Mouse (Mus musculus) adrenal gland, postnatal 0 days (tissue): ENCODE data around the gene Ecel1. TPM values are rescaled to one million over a fixed set of nuclear protein-coding genes. Genes with fewer than 3 reads are reported as not detected.

Experiments used
- polyA plus RNA-seq: library from polyadenylated mRNA; unstranded; fragments of >200 nt; fragmentation: Nextera tagmentation; extraction: Ambion mirVana; gene quantifications from 2 replicates; pipeline ENCODE4 v1.2.1, GENCODE M21; 2015

Gene Ecel1
- polyA plus RNA-seq, result 21.6 and 76.9 TPM in 2 replicates

GRCm38 (mm10) chr1:87156199-87156587 is at the start of gene Ecel1:
Gene Ecel1, minus strand, starts transcription at chr1:87156521.

GRCm38 (mm10) chr1:87204465-87204864 is 48.1 kb upstream of the Ecel1 start, which contains the start of gene Chrng:
Gene Chrng, plus strand, starts transcription at chr1:87204657.

GRCm38 (mm10) chr1:87190429-87190828 is 34.1 kb upstream of the Ecel1 start, which contains the start of gene Chrnd:
Gene Chrnd, plus strand, starts transcription at chr1:87190607.

GRCm38 (mm10) chr1:87183013-87183412 is 26.7 kb upstream of the Ecel1 start, which contains the start of gene Prss56:
Gene Prss56, plus strand, starts transcription at chr1:87183313.

GRCm38 (mm10) chr1:87124673-87125072 is 31.6 kb downstream of the Ecel1 start, which contains the start of gene Akp3:
Gene Akp3, plus strand, starts transcription at chr1:87124973.

GRCm38 (mm10) chr1:87101411-87101810 is 54.9 kb downstream of the Ecel1 start, which contains the start of gene Alpi:
Gene Alpi, minus strand, starts transcription at chr1:87101606.

Other genes starting within 250 kb of the Ecel1 start
- not detected in 2 replicates for gene Alppl2, start 66.6 kb downstream of the Ecel1 start, polyA plus RNA-seq
- 0.11 and 2.6 TPM in 2 replicates for gene Alpi, start 54.9 kb downstream of the Ecel1 start, polyA plus RNA-seq
- not detected in 2 replicates for gene Akp3, start 31.5 kb downstream of the Ecel1 start, polyA plus RNA-seq
- gene Prss56, start 26.8 kb upstream of the Ecel1 start, polyA plus RNA-seq, result not detected in 2 replicates
- 0.08 TPM in 1 of 2 replicates, not detected in the other for gene Chrnd, start 34.1 kb upstream of the Ecel1 start, polyA plus RNA-seq
- gene Chrng, start 48.1 kb upstream of the Ecel1 start, polyA plus RNA-seq, result 0.11 TPM in 1 of 2 replicates, not detected in the other
- 103 and 124 TPM in 2 replicates for gene Eif4e2, start 57.4 kb upstream of the Ecel1 start, polyA plus RNA-seq
- 40.9 and 116 TPM in 2 replicates for gene Efhd1, start 107.8 kb upstream of the Ecel1 start, polyA plus RNA-seq
- gene Gigyf2, start 170.5 kb upstream of the Ecel1 start, polyA plus RNA-seq, result 24.5 and 30.3 TPM in 2 replicates
- gene Kcnj13, start 238.2 kb upstream of the Ecel1 start, polyA plus RNA-seq, result 0.36 TPM in 2 replicates